Mouse (Mus musculus) retina, postnatal 7 days (tissue): ENCODE measurements at regions not wholly inside any gene's neighbourhood (a gene's known extent, or its start where the extent isn't known, plus 50 kb on each side); places are given as distances from the start of the nearest gene placed in this dataset.
"Not testable (repeated sequence)": the region's sequence is repeated elsewhere in the genome, so short reads cannot be mapped to it uniquely, and the experiment has no call there.

Source experiments
- DNase-seq: peaks from one replicate; pipeline ENCODE4 v3.0.0-alpha.2; 2012; ENCODE audit warnings: low read depth, low spot score

GRCm38 (mm10) chr1:157048996-157049395 is 59.5 kb downstream of the Tex35 start:
- DNase-seq = no peak

GRCm38 (mm10) chr1:157048201-157048923 is 60.1 kb downstream of the Tex35 start:
- DNase-seq = no peak

- DNase-seq = no peak
Observed at GRCm38 (mm10) chr1:157047751-157048200, 60.7 kb downstream of the Tex35 start.

- no peak for DNase-seq
Observed at GRCm38 (mm10) chr1:157046760-157047182, 61.7 kb downstream of the Tex35 start.

- DNase-seq = no peak
Observed at GRCm38 (mm10) chr1:157039836-157040196, 68.7 kb downstream of the Tex35 start.

- DNase-seq = peak; percentile 24
Observed at GRCm38 (mm10) chr1:157039016-157039835, 69.3 kb downstream of the Tex35 start.

GRCm38 (mm10) chr1:157038111-157039008 is 70.1 kb downstream of the Tex35 start:
- no peak for DNase-seq

GRCm38 (mm10) chr1:157037246-157037991 is 71.1 kb downstream of the Tex35 start:
- DNase-seq = no peak

- no peak for DNase-seq
Observed at GRCm38 (mm10) chr1:157036779-157037178, 71.7 kb downstream of the Tex35 start.

- not testable (repeated sequence) for DNase-seq
Observed at GRCm38 (mm10) chr1:157035221-157035620, 73.3 kb downstream of the Tex35 start.

GRCm38 (mm10) chr1:157028682-157029081 is 79.8 kb downstream of the Tex35 start:
- DNase-seq = no peak

GRCm38 (mm10) chr1:157027681-157028080 is 80.8 kb downstream of the Tex35 start:
- DNase-seq = no peak

- no peak for DNase-seq
Observed at GRCm38 (mm10) chr1:157023462-157023861, 84.0 kb upstream of the Ralgps2 start.

- no peak for DNase-seq
Observed at GRCm38 (mm10) chr1:157022456-157023435, 83.3 kb upstream of the Ralgps2 start.

- no peak for DNase-seq
Observed at GRCm38 (mm10) chr1:157019892-157020291, 80.5 kb upstream of the Ralgps2 start.

GRCm38 (mm10) chr1:157018726-157019125 is 79.3 kb upstream of the Ralgps2 start:
- no peak for DNase-seq

- no peak for DNase-seq
Observed at GRCm38 (mm10) chr1:157017198-157017994, 78.0 kb upstream of the Ralgps2 start.

GRCm38 (mm10) chr1:157016625-157017024 is 77.2 kb upstream of the Ralgps2 start:
- no peak for DNase-seq
